Mouse (Mus musculus) hindbrain, embryonic 12.5 days (tissue): ENCODE data around the gene Eepd1. TPM values are rescaled to one million over a fixed set of nuclear protein-coding genes. Genes with fewer than 3 reads are reported as not detected.

Source experiments
- ATAC-seq: fragments of 200-750 bp; cut with Nextera tagmentation; 2 replicates; pipeline ENCODE4 v1.8.0; 2017; ENCODE audit warnings: moderate TSS enrichment; ENCODE audit not compliant: low FRiP score
- H3K27ac ChIP-seq: fragments of 300-500 bp; sonication (generic); 2 replicates; pipeline ENCODE4 v1.5.1; 2016; ENCODE audit warnings: mild to moderate bottlenecking
- H3K27me3 ChIP-seq: fragments of 300-500 bp; sonication (generic); 2 replicates; pipeline ENCODE4 v1.6.1; 2016; ENCODE audit warnings: mild to moderate bottlenecking
- H3K36me3 ChIP-seq: fragments of 300-500 bp; sonication (generic); 2 replicates; pipeline ENCODE4 v1.6.1; 2016; ENCODE audit warnings: mild to moderate bottlenecking
- H3K4me1 ChIP-seq: fragments of 300-500 bp; sonication (generic); 2 replicates; pipeline ENCODE4 v1.6.1; 2016
- H3K4me2 ChIP-seq: fragments of 300-500 bp; sonication (generic); replicated peaks from 2 replicates; pipeline ENCODE4 v1.6.1; 2016; ENCODE audit warnings: mild to moderate bottlenecking
- H3K4me3 ChIP-seq: fragments of 300-500 bp; sonication (generic); 2 replicates; pipeline ENCODE4 v1.5.1; 2016; ENCODE audit warnings: mild to moderate bottlenecking
- H3K9ac ChIP-seq: fragments of 300-500 bp; sonication (generic); 2 replicates; pipeline ENCODE4 v1.6.1; 2016; ENCODE audit warnings: mild to moderate bottlenecking, moderate library complexity
- H3K9me3 ChIP-seq: fragments of 300-500 bp; sonication (generic); replicated peaks from 2 replicates; pipeline ENCODE4 v1.6.1; 2016; ENCODE audit warnings: mild to moderate bottlenecking
- WGBS: fragments of 180-500 bp; shearing (Covaris S2); methylation state at CpG from one replicate; pipeline ENCODE4 v1.1.7; 2016; 5-methylcytosine and 5-hydroxymethylcytosine counted together
- polyA plus RNA-seq: library from polyadenylated mRNA; unstranded; fragments of >200 nt; fragmentation: Nextera tagmentation; extraction: Ambion mirVana; gene quantifications from 2 replicates; pipeline ENCODE4 v1.2.1, GENCODE M21; 2016

Gene Eepd1
- polyA plus RNA-seq, 1 experiment from 2014 or later, result 8.0 TPM

- 53% methylated on average over 6 of the region's 6 CpGs for WGBS
- ATAC-seq, result no peak
- H3K36me3 ChIP-seq, result no peaks in the 10 kb centered on the region
Measured at GRCm38 (mm10) chr9:25519193-25519592, 37.8 kb downstream of the Eepd1 start.

GRCm38 (mm10) chr9:25520826-25521225 is 39.5 kb downstream of the Eepd1 start:
- no peaks in the 10 kb centered on the region for H3K36me3 ChIP-seq
- no peaks in the 10 kb centered on the region for H3K9me3 ChIP-seq
- no peak overlapping the region for H3K4me2 ChIP-seq
- 85% methylated on average over 7 of the region's 7 CpGs for WGBS
- no peak for ATAC-seq
- H3K9ac ChIP-seq, result no peak overlapping the region
- H3K27ac ChIP-seq, result no peak overlapping the region
- no peak overlapping the region for H3K4me3 ChIP-seq
- H3K4me1 ChIP-seq, result peaks cover 11% of the 10 kb centered on the region; the same call in 1 of the 2 replicates
- H3K27me3 ChIP-seq, result no peaks in the 10 kb centered on the region

More at GRCm38 (mm10) chr9:25519193-25519592, 37.8 kb downstream of the Eepd1 start:
- no peak overlapping the region for H3K4me2 ChIP-seq
- H3K9ac ChIP-seq, result no peak overlapping the region
- no peaks in the 10 kb centered on the region for H3K27me3 ChIP-seq
- H3K4me1 ChIP-seq, result peaks cover 11% of the 10 kb centered on the region; the same call in 1 of the 2 replicates
- H3K27ac ChIP-seq, result no peak overlapping the region
- H3K9me3 ChIP-seq, result no peaks in the 10 kb centered on the region
- no peak overlapping the region for H3K4me3 ChIP-seq

DNA sequence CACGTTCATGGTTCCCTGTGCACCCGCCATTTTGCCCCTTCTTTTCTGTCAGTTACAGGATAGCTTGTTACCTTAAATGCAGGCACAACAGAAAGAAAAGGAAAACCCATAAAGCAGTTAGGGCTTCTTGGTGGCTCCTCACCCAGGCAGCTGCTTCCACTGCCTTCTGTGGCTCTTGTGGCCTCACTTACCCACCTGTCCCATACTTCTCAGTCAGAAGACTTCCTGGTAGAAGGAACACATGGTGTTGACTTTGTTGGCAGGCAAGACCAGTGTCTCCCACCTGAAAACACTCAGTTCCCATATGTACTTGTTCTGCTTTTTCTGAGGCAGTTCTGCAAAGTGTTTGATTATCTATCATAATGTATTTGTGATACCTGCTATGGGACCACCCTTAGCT is 40.5 kb downstream of the Eepd1 start:
- no peak overlapping the region for H3K4me3 ChIP-seq
- whole genome bisulfite sequencing, result 92% methylated on average over 2 of the region's 2 CpGs
- no peak overlapping the region for H3K27ac ChIP-seq
- peaks cover 13% of the 10 kb centered on the region; the same call in 1 of the 2 replicates for H3K4me1 ChIP-seq
- no peaks in the 10 kb centered on the region for H3K9me3 ChIP-seq
- no peak overlapping the region for H3K9ac ChIP-seq
- no peak overlapping the region for H3K4me2 ChIP-seq
- no peaks in the 10 kb centered on the region for H3K36me3 ChIP-seq
- no peaks in the 10 kb centered on the region for H3K27me3 ChIP-seq
- ATAC-seq, result no peak

- ATAC-seq, result no peak
- Histone ChIP-seq H3K27me3 (no peaks in the 10 kb centered on the region), H3K36me3 (no peaks in the 10 kb centered on the region), H3K9ac (no peak overlapping the region), H3K4me1 (peaks cover 6% of the 10 kb centered on the region; the same call in 1 of the 2 replicates), H3K9me3 (no peaks in the 10 kb centered on the region), H3K4me2 (no peak overlapping the region), H3K27ac (no peak overlapping the region), H3K4me3 (no peak overlapping the region)
- 30% methylated on average over 1 of the region's 1 CpGs for WGBS
Measured at GRCm38 (mm10) chr9:25526516-25526915, 45.2 kb downstream of the Eepd1 start.

- no peak for ATAC-seq
- H3K4me2 ChIP-seq, result no peak overlapping the region
- peak overlapping the region; percentile 30; the same call in 1 of the 2 replicates for H3K27ac ChIP-seq
- H3K27me3 ChIP-seq, result no peaks in the 10 kb centered on the region
- H3K9ac ChIP-seq, result no peak overlapping the region
- H3K9me3 ChIP-seq, result no peaks in the 10 kb centered on the region
- no peak overlapping the region for H3K4me3 ChIP-seq
- peaks cover 6% of the 10 kb centered on the region; the same call in 1 of the 2 replicates for H3K4me1 ChIP-seq
- no peaks in the 10 kb centered on the region for H3K36me3 ChIP-seq
Measured at GRCm38 (mm10) chr9:25526927-25527337, 45.6 kb downstream of the Eepd1 start.

DNA sequence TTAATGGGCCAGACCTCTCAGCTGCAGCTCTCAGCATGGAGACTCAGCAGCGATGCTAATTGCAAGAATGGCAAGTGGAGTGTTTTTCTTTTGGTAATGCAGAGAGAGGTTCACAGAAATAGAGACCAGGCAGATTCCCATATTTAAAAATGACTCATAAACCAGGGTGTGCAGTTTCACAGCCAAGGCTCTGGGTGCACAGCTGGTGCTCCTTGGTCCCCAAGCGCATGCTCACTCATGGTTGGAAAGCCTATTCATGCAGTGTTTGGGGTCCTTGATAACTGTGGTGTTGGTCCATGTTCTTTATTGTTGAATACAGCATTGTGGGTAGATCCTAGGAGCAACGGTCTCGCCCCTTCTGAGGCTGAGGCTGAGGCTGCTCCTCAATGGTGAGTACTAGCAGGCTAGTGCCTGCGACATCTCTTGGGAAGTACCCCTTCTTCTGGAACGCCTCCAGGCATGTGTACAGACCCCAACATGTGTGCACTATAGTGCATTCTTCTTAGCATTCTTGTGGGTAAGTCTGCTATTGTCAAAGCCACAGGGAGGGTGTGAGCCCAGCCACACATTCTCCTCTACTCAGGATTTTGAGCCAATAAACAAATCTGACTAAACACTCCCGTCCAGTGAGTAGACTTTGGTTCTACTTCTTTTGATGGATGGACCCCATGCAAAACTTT is 46.2 kb downstream of the Eepd1 start:
- peak overlapping the region; percentile 30; the same call in 1 of the 2 replicates for H3K27ac ChIP-seq
- no peak overlapping the region for H3K9ac ChIP-seq
- H3K4me3 ChIP-seq, result no peak overlapping the region
- no peak overlapping the region for H3K4me2 ChIP-seq
- no peaks in the 10 kb centered on the region for H3K36me3 ChIP-seq
- H3K4me1 ChIP-seq, result peaks cover 6% of the 10 kb centered on the region; the same call in 1 of the 2 replicates
- no peaks in the 10 kb centered on the region for H3K27me3 ChIP-seq
- WGBS, result 62% methylated on average over 7 of the region's 7 CpGs
- no peak for ATAC-seq
- H3K9me3 ChIP-seq, result no peaks in the 10 kb centered on the region

- H3K27me3 ChIP-seq, result no peaks in the 10 kb centered on the region
- H3K9ac ChIP-seq, result no peak overlapping the region
- H3K4me1 ChIP-seq, result peaks cover 6% of the 10 kb centered on the region; the same call in 1 of the 2 replicates
- no peak for ATAC-seq
- WGBS, result 69% methylated on average over 1 of the region's 1 CpGs
- no peak overlapping the region for H3K27ac ChIP-seq
- H3K4me2 ChIP-seq, result no peak overlapping the region
- H3K4me3 ChIP-seq, result no peak overlapping the region
- H3K9me3 ChIP-seq, result no peaks in the 10 kb centered on the region
- no peaks in the 10 kb centered on the region for H3K36me3 ChIP-seq
Measured at GRCm38 (mm10) chr9:25531627-25532026, 50.3 kb downstream of the Eepd1 start.

- H3K9ac ChIP-seq, result no peak overlapping the region
- no peaks in the 10 kb centered on the region for H3K36me3 ChIP-seq
- no peaks in the 10 kb centered on the region for H3K27me3 ChIP-seq
- 55% methylated on average over 3 of the region's 3 CpGs for WGBS
- H3K9me3 ChIP-seq, result no peaks in the 10 kb centered on the region
- ATAC-seq, result no peak
- H3K4me2 ChIP-seq, result no peak overlapping the region
- no peak overlapping the region for H3K27ac ChIP-seq
- H3K4me3 ChIP-seq, result no peak overlapping the region
- peaks cover 1% of the 10 kb centered on the region; the same call in 1 of the 2 replicates for H3K4me1 ChIP-seq
Measured at GRCm38 (mm10) chr9:25532105-25532504, 50.8 kb downstream of the Eepd1 start.

DNA sequence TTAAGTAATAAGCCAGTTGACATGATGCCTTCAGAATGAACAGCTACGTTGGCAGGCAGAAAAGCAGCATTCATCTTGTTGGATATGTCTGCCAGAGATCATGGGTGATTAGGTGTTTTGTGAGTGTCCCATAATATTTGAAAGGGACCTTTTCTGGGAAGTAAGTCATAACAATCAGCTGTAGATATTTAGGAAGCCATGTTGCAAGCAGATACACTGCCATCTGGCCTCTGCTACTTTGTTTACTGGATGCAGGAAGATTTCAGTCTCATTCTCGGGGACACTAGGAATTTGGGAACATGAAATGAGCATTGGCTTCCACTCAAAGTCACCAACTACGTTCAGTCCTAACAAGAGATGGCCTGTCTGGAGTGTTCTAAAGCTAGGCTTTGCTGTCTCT is 54.1 kb downstream of the Eepd1 start:
- Histone ChIP-seq H3K27me3 (no peaks in the 10 kb centered on the region), H3K27ac (no peak overlapping the region), H3K4me1 (no peaks in the 10 kb centered on the region), H3K9ac (no peak overlapping the region), H3K9me3 (no peaks in the 10 kb centered on the region), H3K4me3 (no peak overlapping the region), H3K36me3 (no peaks in the 10 kb centered on the region), H3K4me2 (no peak overlapping the region)
- no peak for ATAC-seq
- WGBS, result 85% methylated on average over 3 of the region's 3 CpGs

GRCm38 (mm10) chr9:25539461-25539860 is 58.1 kb downstream of the Eepd1 start:
- Histone ChIP-seq H3K4me2 (no peak overlapping the region), H3K9me3 (no peaks in the 10 kb centered on the region), H3K4me1 (no peaks in the 10 kb centered on the region), H3K4me3 (no peak overlapping the region), H3K36me3 (no peaks in the 10 kb centered on the region), H3K27me3 (no peaks in the 10 kb centered on the region), H3K9ac (no peak overlapping the region), H3K27ac (no peak overlapping the region)
- whole genome bisulfite sequencing, result 95% methylated on average over 2 of the region's 2 CpGs
- ATAC-seq, result no peak

DNA sequence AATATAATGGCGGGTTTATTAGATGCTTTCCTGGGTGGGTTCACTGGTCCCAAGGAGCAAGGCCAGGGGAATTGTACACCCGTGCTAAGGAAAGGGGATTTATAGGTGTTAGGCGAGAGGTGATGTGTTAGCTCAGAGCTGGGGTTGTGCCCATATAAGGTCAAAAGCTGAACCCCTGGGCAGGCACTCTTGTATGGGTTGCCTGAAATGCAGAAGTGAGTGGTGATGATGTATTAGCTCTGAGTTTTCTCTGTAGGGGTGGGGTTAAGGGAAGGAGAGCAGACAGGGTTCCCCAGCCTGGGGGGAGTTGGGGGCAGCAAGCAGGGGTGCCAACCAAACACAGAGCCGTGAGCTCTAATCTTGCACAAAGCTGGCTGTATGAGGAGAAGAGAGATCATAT is 60.0 kb downstream of the Eepd1 start:
- Histone ChIP-seq H3K4me3 (no peak overlapping the region), H3K9me3 (no peaks in the 10 kb centered on the region), H3K27ac (no peak overlapping the region), H3K4me1 (no peaks in the 10 kb centered on the region), H3K27me3 (no peaks in the 10 kb centered on the region), H3K4me2 (no peak overlapping the region), H3K36me3 (no peaks in the 10 kb centered on the region), H3K9ac (no peak overlapping the region)
- ATAC-seq, result no peak
- WGBS, result 78% methylated on average over 4 of the region's 4 CpGs

DNA sequence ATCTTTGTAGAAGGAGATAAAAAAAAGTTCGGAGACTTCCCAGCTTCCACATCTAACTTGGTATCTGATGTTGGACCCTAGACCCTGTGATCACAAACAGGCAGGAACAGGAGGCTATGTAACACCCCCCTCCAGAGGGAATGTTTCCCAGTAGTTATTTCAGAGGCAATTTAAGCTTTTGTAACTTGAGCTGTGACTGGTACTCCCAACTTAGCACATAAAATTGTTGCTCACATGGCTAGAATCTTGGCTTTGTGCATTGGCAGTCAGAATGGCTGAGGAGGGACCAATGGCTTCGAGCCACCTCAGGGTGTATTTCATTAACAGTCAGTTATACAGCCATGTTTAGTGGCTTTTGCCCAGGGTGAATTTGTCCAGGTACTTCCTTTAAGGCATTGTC is 63.9 kb downstream of the Eepd1 start:
- H3K9me3 ChIP-seq, result no peaks in the 10 kb centered on the region
- no peak for ATAC-seq
- WGBS, result 87% methylated on average over 2 of the region's 2 CpGs

More for the DNA sequence above, 63.9 kb downstream of the Eepd1 start:
- Histone ChIP-seq H3K4me3 (no peak overlapping the region), H3K4me2 (no peak overlapping the region), H3K36me3 (no peaks in the 10 kb centered on the region), H3K27ac (no peak overlapping the region), H3K4me1 (no peaks in the 10 kb centered on the region), H3K27me3 (no peaks in the 10 kb centered on the region), H3K9ac (no peak overlapping the region)
